Mouse (Mus musculus) stomach, embryonic 15.5 days (tissue): ENCODE results near the gene Olfr591. TPM values are rescaled to one million over a fixed set of nuclear protein-coding genes. Genes with fewer than 3 reads are reported as not detected.
"Not testable (repeated sequence)": the region's sequence is repeated elsewhere in the genome, so short reads cannot be mapped to it uniquely, and the experiment has no call there.

Experiments used
- ATAC-seq: fragments of 200-750 bp; cut with Nextera tagmentation; 2 replicates; pipeline ENCODE4 v1.8.0; 2017; ENCODE audit warnings: low read depth, moderate number of reproducible peaks, moderate TSS enrichment; ENCODE audit not compliant: insufficient read depth, low FRiP score
- H3K27ac ChIP-seq: fragments of 300-500 bp; sonication (generic); 2 replicates; pipeline ENCODE4 v1.5.1; 2015; ENCODE audit warnings: mild to moderate bottlenecking, inconsistent platforms
- H3K27me3 ChIP-seq: fragments of 300-500 bp; sonication (generic); replicated peaks from 2 replicates; pipeline ENCODE4 v1.6.1; 2015; ENCODE audit warnings: inconsistent platforms
- H3K36me3 ChIP-seq: fragments of 300-500 bp; sonication (generic); 2 replicates; pipeline ENCODE4 v1.6.1; 2015; ENCODE audit warnings: inconsistent platforms
- H3K4me1 ChIP-seq: fragments of 300-500 bp; sonication (generic); 2 replicates; pipeline ENCODE4 v1.6.1; 2015; ENCODE audit warnings: inconsistent platforms
- H3K4me2 ChIP-seq: fragments of 300-500 bp; sonication (generic); 2 replicates; pipeline ENCODE4 v1.6.1; 2015; ENCODE audit warnings: mild to moderate bottlenecking, inconsistent platforms
- H3K4me3 ChIP-seq: fragments of 300-500 bp; sonication (generic); replicated peaks from 2 replicates; pipeline ENCODE4 v1.5.1; 2015; ENCODE audit warnings: inconsistent platforms
- H3K9ac ChIP-seq: fragments of 300-500 bp; sonication (generic); 2 replicates; pipeline ENCODE4 v1.6.1; 2015; ENCODE audit warnings: inconsistent platforms
- H3K9me3 ChIP-seq: fragments of 300-500 bp; sonication (generic); 2 replicates; pipeline ENCODE4 v1.6.1; 2016; ENCODE audit warnings: inconsistent platforms
- WGBS: fragments of 180-500 bp; shearing (Covaris S2); methylation state at CpG from one replicate; pipeline ENCODE4 v1.1.7; 2015; 5-methylcytosine and 5-hydroxymethylcytosine counted together
- polyA plus RNA-seq: library from polyadenylated mRNA; unstranded; fragments of >200 nt; fragmentation: Nextera tagmentation; extraction: Ambion mirVana; gene quantifications from 2 replicates; pipeline ENCODE4 v1.2.1, GENCODE M21; 2015

Olfr591 gene
- not detected in 2 replicates for polyA plus RNA-seq

GRCm38 (mm10) chr7:103178240-103178639, at the start of gene Olfr591:
TSS of gene Olfr591 (minus strand) at chr7:103178340.
- ATAC-seq = no peak
- WGBS = 80% methylated on average over 1 of the region's 1 CpGs
- no peaks in the 10 kb centered on the region for H3K27me3 ChIP-seq
- no peak within 1 kb of the TSS for H3K9ac ChIP-seq
- no peak within 1 kb of the TSS for H3K4me3 ChIP-seq
- H3K27ac ChIP-seq = no peak within 1 kb of the TSS
- H3K4me2 ChIP-seq = no peak within 1 kb of the TSS
- no peaks in the 10 kb centered on the region for H3K36me3 ChIP-seq
- H3K9me3 ChIP-seq = no peaks in the 10 kb centered on the region
- H3K4me1 ChIP-seq = no peaks in the 10 kb centered on the region

- Histone ChIP-seq H3K9me3 (no peaks in the 10 kb centered on the region), H3K4me3 (no peak within 1 kb of the TSS), H3K4me1 (no peaks in the 10 kb centered on the region), H3K27me3 (no peaks in the 10 kb centered on the region), H3K36me3 (no peaks in the 10 kb centered on the region), H3K27ac (no peak within 1 kb of the TSS), H3K4me2 (no peak within 1 kb of the TSS), H3K9ac (no peak within 1 kb of the TSS)
- ATAC-seq = no peak
These were observed 38.6 kb upstream of the Olfr591 start, which contains the start of gene Olfr594 for GRCm38 (mm10) chr7:103216696-103217095. TSS of gene Olfr594 (plus strand) at chr7:103216996.

DNA sequence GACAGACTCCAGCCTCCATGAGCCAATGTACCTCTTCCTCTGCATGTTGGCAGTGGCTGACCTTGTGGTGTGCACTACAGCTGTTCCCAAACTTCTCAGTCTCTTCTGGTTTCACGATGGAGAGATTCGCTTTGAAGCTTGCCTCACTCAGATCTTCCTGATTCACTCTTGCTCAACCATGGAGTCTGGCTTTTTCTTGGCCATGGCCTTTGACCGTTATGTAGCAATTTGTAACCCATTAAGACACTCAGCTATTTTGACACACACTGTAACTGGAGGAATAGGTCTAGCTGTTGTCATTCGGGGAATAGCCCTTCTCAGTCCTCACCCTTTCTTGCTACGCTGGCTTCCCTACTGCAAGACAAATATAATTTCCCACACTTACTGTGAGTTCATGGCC, 33.9 kb upstream of the Olfr591 start:
- H3K27me3 ChIP-seq, H3K9me3 ChIP-seq, H3K4me3 ChIP-seq, H3K36me3 ChIP-seq, H3K4me2 ChIP-seq, ATAC-seq, H3K9ac ChIP-seq, H3K4me1 ChIP-seq, H3K27ac ChIP-seq: not testable (repeated sequence)
- 87% methylated on average over 5 of the region's 5 CpGs for WGBS

GRCm38 (mm10) chr7:103211562-103211961, 33.4 kb upstream of the Olfr591 start, which contains the start of gene Olfr593:
TSS of gene Olfr593 (plus strand) at chr7:103211862.
- no peak for ATAC-seq
- no peaks in the 10 kb centered on the region for H3K4me1 ChIP-seq
- H3K4me3 ChIP-seq = no peak within 1 kb of the TSS
- H3K9ac ChIP-seq = no peak within 1 kb of the TSS
- no peak within 1 kb of the TSS for H3K27ac ChIP-seq
- H3K9me3 ChIP-seq = no peaks in the 10 kb centered on the region
- H3K4me2 ChIP-seq = no peak within 1 kb of the TSS
- 70% methylated on average over 1 of the region's 1 CpGs for WGBS
- no peaks in the 10 kb centered on the region for H3K27me3 ChIP-seq
- H3K36me3 ChIP-seq = no peaks in the 10 kb centered on the region

GRCm38 (mm10) chr7:103184503-103184902, 6.4 kb upstream of the Olfr591 start, which contains the start of gene Olfr592:
TSS of gene Olfr592 (plus strand) at chr7:103184803.
- H3K27me3 ChIP-seq, H3K4me3 ChIP-seq, H3K9ac ChIP-seq, H3K9me3 ChIP-seq, H3K36me3 ChIP-seq, ATAC-seq, H3K4me2 ChIP-seq, H3K4me1 ChIP-seq, H3K27ac ChIP-seq: not testable (repeated sequence)
- WGBS = 78% methylated on average over 1 of the region's 1 CpGs

DNA sequence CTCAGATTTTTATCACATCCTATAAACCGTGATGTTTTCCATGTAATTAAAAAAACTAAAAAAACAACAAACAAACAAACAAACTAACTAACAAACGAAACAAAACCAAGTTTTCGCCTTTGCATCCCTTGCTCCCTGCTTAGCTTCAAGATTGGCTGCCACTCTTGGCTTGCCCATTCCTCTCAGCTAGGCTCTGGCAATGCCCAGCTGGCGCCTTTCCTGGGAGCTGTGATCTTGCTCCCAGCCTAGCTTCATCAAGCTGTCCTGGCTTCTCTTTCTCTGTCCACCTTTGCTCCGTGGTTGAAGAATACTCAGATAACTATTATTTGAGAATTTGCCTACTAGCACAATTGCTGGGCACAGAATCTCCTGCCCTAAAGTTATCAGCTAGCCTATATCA, 8.4 kb downstream of the Olfr591 start:
- no peak for ATAC-seq
- H3K27ac ChIP-seq = no peak overlapping the region
- H3K9ac ChIP-seq = no peak overlapping the region
- H3K4me1 ChIP-seq = no peaks in the 10 kb centered on the region
- H3K4me2 ChIP-seq = no peak overlapping the region
- H3K27me3 ChIP-seq = no peaks in the 10 kb centered on the region
- H3K9me3 ChIP-seq = no peaks in the 10 kb centered on the region
- no peaks in the 10 kb centered on the region for H3K36me3 ChIP-seq
- WGBS = 72% methylated on average over 5 of the region's 5 CpGs
- no peak overlapping the region for H3K4me3 ChIP-seq

DNA sequence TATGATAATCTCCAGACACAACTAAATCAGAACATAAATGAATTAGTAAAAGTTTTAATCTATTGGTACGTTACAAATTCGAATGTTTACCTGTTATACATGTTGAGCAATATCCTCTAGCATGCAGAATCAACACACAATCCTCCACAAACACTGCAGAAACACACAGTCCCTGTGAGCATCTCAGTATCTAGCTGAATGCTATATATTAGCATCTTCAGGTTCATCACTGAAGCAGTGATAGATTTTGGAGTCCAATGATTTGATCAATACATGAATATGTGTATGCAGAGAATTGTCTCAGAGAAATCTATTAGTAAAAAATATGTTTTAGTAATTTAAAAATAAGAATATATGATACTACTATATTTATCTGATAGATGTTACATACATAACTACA, 21.9 kb downstream of the Olfr591 start, which contains the start of gene Olfr589:
TSS of gene Olfr589 (minus strand) at position 101 of the 400 bp plus-strand sequence.
- Histone ChIP-seq H3K4me1 (no peaks in the 10 kb centered on the region), H3K4me2 (no peak within 1 kb of the TSS), H3K9me3 (no peaks in the 10 kb centered on the region), H3K27ac (no peak within 1 kb of the TSS), H3K27me3 (no peaks in the 10 kb centered on the region), H3K9ac (no peak within 1 kb of the TSS), H3K36me3 (no peaks in the 10 kb centered on the region), H3K4me3 (no peak within 1 kb of the TSS)
- 59% methylated on average over 2 of the region's 2 CpGs for WGBS
- ATAC-seq = no peak

DNA sequence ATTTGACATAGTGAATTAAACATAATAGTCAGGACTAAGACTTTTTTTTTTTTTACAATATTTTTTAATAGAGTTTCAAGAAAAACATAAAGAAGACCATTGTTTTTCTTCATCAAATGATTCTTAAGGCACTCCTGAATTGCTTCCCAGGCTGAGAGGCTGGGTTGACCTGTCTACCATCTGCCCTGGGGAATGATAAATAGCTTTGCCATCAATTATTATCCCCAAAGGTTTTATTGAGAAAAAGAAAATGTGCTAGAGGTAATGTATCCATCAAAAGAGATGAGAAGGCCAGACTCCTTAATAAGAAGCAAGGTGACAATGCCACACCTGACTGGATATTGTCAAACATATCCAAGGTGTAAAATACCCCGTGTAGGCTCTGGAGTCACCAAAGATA, 37.6 kb downstream of the Olfr591 start, which contains the start of gene Olfr588-ps1:
TSS of gene Olfr588-ps1 (plus strand) at position 301 of the 400 bp plus-strand sequence.
- Histone ChIP-seq H3K4me3 (no peak within 1 kb of the TSS), H3K9me3 (no peaks in the 10 kb centered on the region), H3K9ac (no peak within 1 kb of the TSS), H3K4me1 (no peaks in the 10 kb centered on the region), H3K27ac (no peak within 1 kb of the TSS), H3K36me3 (no peaks in the 10 kb centered on the region), H3K4me2 (no peak within 1 kb of the TSS), H3K27me3 (no peaks in the 10 kb centered on the region)
- ATAC-seq = no peak
- WGBS = 78% methylated on average over 1 of the region's 1 CpGs

GRCm38 (mm10) chr7:103125538-103125937, 52.6 kb downstream of the Olfr591 start, which contains the start of gene Olfr586:
TSS of gene Olfr586 (minus strand) at chr7:103125638.
- ATAC-seq = no peak
- no peaks in the 10 kb centered on the region for H3K4me1 ChIP-seq
- H3K9ac ChIP-seq = no peak within 1 kb of the TSS
- no peaks in the 10 kb centered on the region for H3K36me3 ChIP-seq
- no peak within 1 kb of the TSS for H3K4me3 ChIP-seq
- H3K9me3 ChIP-seq = no peaks in the 10 kb centered on the region
- no peak within 1 kb of the TSS for H3K27ac ChIP-seq
- H3K4me2 ChIP-seq = no peak within 1 kb of the TSS
- no peaks in the 10 kb centered on the region for H3K27me3 ChIP-seq
- 89% methylated on average over 3 of the region's 3 CpGs for WGBS

DNA sequence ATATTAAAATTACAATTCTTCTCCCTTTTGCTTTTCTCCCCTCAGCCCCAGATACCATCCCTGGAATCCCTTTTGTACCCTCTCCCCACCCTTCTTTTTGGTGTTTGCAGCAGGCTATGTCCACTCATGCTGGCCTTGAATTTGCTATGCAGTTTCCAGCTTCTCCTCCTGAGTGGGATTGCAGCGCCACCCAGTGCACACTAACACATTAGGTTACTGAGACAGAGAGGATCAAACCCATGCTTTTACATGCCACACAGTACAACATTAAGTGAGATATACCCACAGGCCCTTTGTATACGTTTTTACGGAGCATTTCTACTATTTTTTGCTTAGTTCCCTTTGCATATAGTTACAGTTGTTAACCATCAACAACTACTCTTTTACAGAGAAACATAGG, 58.7 kb downstream of the Olfr591 start:
- WGBS = 42% methylated on average over 3 of the region's 3 CpGs
- no peak overlapping the region for H3K9ac ChIP-seq
- no peak for ATAC-seq

More for the DNA sequence above, 58.7 kb downstream of the Olfr591 start:
- Histone ChIP-seq H3K9me3 (no peaks in the 10 kb centered on the region), H3K4me2 (no peak overlapping the region), H3K4me3 (no peak overlapping the region), H3K36me3 (no peaks in the 10 kb centered on the region), H3K4me1 (no peaks in the 10 kb centered on the region), H3K27me3 (no peaks in the 10 kb centered on the region), H3K27ac (no peak overlapping the region)

Other genes with a start within 250 kb of the Olfr591 start
- not detected in 2 replicates for gene Olfr573-ps1, start 235.8 kb downstream of the Olfr591 start, polyA plus RNA-seq
- not detected in 2 replicates for gene Olfr574, start 229.9 kb downstream of the Olfr591 start, polyA plus RNA-seq
- gene Olfr575, start 219.6 kb downstream of the Olfr591 start, polyA plus RNA-seq = not detected in 2 replicates
- not detected in 2 replicates for gene Olfr576, start 215.7 kb downstream of the Olfr591 start, polyA plus RNA-seq
- gene Olfr577, start 202.4 kb downstream of the Olfr591 start, polyA plus RNA-seq = not detected in 2 replicates
- not detected in 2 replicates for gene Olfr578, start 189.0 kb downstream of the Olfr591 start, polyA plus RNA-seq
- gene Olfr582, start 140.3 kb downstream of the Olfr591 start, polyA plus RNA-seq = not detected in 2 replicates
- not detected in 2 replicates for gene Olfr583, start 127.0 kb downstream of the Olfr591 start, polyA plus RNA-seq
- not detected in 2 replicates for gene Olfr584, start 96.5 kb downstream of the Olfr591 start, polyA plus RNA-seq
- not detected in 2 replicates for gene Olfr585, start 80.6 kb downstream of the Olfr591 start, polyA plus RNA-seq
- not detected in 2 replicates for gene Olfr586, start 52.7 kb downstream of the Olfr591 start, polyA plus RNA-seq
- not detected in 2 replicates for gene Olfr588-ps1, start 37.5 kb downstream of the Olfr591 start, polyA plus RNA-seq
- not detected in 2 replicates for gene Olfr589, start 22.0 kb downstream of the Olfr591 start, polyA plus RNA-seq
- not detected in 2 replicates for gene Olfr592, start 6.5 kb upstream of the Olfr591 start, polyA plus RNA-seq
- gene Olfr593, start 33.5 kb upstream of the Olfr591 start, polyA plus RNA-seq = not detected in 2 replicates
- gene Olfr594, start 38.7 kb upstream of the Olfr591 start, polyA plus RNA-seq = not detected in 2 replicates
- gene Usp17ld, start 74.2 kb upstream of the Olfr591 start, polyA plus RNA-seq = not detected in 2 replicates
- not detected in 2 replicates for gene Olfr596, start 127.3 kb upstream of the Olfr591 start, polyA plus RNA-seq
- not detected in 2 replicates for gene Olfr597, start 138.0 kb upstream of the Olfr591 start, polyA plus RNA-seq
- not detected in 2 replicates for gene Olfr598, start 145.2 kb upstream of the Olfr591 start, polyA plus RNA-seq
- gene Olfr599, start 157.6 kb upstream of the Olfr591 start, polyA plus RNA-seq = not detected in 2 replicates
- not detected in 2 replicates for gene Olfr600, start 171.3 kb upstream of the Olfr591 start, polyA plus RNA-seq
- not detected in 2 replicates for gene Olfr601, start 184.3 kb upstream of the Olfr591 start, polyA plus RNA-seq
- gene Olfr603, start 207.8 kb upstream of the Olfr591 start, polyA plus RNA-seq = not detected in 2 replicates
- not detected in 2 replicates for gene Usp17lc, start 236.7 kb upstream of the Olfr591 start, polyA plus RNA-seq